Mouse (Mus musculus): Measurements from ENCODE around the gene Asah2.
"Not testable (repeated sequence)": the region's sequence is repeated elsewhere in the genome, so short reads cannot be mapped to it uniquely, and the experiment has no call there.

The Asah2 gene

DNA sequence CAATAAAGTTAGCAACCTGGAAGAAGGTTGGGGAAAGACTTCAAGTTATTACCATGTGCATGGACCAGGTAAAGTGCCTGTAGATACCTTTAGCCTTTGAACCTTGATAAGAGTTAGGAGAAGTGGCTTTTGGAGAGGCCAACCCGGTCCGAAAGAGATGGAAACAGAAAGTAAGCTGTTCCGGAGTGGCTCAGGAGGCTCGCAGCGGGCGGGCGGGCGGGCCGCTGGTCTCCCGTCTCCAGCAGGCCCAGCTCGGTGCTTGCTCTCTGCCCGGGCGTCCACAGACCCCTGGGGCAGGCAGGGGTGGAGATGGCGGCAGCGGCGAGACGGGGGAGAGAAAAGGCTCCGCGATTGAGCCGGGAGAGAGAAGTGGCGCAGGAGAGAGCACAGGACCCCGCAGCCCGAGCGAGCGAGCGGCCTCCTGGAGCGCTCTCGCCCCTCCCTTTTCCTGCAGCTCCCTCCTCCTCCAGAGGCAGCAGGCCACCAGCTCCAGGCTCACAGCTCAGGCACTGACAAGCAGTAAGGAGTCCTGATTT, at the start of gene Asah2:
TSS of gene Asah2 (minus strand) at position 441 of the 536 bp plus-strand sequence.
- DNase-seq, result peak; percentile 83 to 88

DNA sequence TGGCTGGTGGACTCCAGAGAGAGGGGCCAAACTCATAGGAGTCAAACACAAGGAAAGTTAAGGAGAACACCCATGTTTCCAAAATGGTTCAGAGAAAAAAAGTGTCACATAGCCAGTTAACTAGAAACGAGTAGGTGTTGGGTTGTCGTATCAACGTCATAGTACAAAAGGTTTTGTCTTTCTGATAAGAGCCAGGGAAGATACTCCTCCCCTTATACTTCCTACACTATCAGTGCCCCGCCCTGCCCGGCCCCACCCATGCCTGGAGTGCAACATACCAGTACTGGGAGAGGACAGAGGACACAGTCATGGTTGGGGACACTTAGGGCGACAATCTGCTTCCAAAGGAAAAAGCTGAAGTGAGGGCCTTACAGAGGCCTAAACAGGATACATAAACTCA, 49.0 kb upstream of the Asah2 start:
- DNase-seq, result no peak

- no peak for DNase-seq
Observed at GRCm38 (mm10) chr19:32152529-32152928, 44.5 kb upstream of the Asah2 start.

DNA sequence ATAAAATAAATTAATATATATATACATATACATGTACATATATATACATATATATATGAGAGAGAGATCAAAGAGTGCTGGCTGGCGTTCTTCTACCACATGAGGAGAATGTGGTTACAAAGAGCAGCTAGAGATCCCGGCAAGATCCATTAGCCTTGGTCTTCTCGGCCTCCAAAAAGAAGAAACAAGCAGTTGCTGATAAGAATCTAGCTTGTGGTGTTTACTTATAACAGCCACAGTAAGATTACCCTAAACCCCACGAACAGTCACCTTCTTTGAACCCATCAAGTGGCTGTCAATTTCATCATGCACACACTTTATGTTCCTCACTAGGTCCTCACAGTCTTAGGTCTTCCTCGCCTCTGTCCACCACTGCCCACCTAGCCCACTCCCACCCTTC, 40.7 kb upstream of the Asah2 start:
- no peak for DNase-seq

DNA sequence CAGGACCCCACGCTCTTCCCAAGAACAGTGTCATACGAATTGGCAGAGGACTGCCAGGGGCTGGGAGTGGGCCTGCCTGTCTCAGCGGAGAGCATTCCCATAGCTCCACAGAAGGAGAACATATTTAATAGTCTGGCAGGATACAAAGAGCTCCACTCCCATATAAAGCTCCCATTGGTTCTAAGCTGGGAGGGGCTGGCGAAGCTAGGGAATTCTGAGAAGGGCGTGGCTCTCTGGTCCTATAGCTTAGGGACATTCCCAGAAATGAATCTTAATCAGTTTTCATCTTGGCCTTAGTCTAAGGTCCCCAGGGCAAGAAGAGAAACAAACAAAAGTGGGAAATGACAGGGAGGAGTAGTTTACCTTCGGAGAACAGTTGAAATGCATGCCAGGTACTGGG, 34.4 kb upstream of the Asah2 start:
- no peak for DNase-seq

- no peak for DNase-seq
Observed at GRCm38 (mm10) chr19:32138361-32139088, 30.5 kb upstream of the Asah2 start.

DNA sequence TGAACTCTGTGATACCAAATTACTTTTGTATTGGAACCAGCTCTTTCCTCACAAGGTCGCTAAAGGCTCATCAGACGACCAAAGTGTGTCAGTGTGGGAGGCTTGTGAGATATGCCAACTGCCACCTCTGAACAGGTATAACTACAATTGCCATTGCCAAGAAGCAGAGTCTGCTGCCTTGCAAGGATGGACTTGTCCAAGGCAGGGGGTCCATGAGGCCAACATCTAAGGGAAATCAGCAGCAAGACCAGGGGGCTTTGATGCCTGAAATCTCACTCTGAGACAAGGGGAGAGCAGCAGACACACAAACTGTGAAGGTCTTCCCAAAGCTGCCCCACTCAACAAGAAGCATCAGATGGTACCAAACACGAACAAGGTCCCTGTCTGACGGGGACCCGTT, 29.9 kb upstream of the Asah2 start:
- DNase-seq, result no peak

DNA sequence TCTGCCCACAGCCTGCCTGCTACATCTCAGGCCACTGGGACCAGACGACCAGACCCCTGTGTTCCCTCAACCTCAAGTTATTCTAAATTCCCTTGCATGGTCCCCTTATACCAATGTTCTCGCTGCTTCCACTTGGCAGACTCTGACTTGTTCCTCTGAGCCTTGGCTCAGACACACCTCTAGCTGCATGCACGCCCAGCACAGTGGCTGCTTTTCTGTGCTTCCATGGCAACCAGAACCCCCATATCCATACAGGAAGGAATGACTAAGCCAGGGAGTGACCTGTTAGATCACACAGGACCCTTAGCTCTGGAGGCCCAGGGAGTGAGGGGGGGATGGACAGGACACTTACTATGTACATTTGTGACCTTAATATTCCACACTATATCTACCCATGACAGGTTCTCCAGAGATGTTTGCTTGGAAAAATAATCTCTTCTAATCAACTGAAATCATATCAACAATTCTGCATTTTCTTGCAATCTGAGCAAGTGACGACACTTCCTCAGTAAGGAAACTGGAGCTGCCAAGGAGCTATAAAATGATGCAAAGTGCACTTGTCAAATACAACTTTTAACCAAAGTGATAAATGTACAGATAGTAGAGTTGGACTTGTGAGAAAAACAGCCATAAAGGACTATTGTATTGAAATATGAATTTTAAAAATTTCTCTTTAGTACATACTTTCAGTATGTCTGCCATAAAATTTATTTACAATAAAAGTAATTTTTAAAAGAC, 29.0 kb upstream of the Asah2 start:
- DNase-seq, result peak; percentile 27 to 55

- not testable (repeated sequence) for DNase-seq
Observed at GRCm38 (mm10) chr19:32131707-32132488, 23.9 kb upstream of the Asah2 start.

DNA sequence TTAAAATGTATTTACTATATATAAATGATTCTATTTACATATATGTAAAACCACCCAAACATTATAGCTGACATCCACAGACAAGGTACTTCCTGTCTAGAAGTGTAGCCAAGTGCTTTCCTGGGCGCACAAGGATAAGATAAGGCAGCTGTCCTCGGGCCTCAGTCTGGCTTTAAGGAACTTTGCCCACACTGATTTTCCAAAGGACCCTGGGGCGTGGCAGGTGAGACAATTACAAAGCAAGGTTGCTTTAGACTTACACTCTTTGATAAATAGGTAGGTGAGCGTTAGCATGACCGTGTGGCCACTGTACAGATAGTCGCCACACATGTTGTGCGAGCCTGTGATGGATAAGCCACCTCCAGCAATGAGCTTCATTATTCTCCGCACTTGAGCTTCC, 21.3 kb upstream of the Asah2 start:
- DNase-seq, result no peak

DNA sequence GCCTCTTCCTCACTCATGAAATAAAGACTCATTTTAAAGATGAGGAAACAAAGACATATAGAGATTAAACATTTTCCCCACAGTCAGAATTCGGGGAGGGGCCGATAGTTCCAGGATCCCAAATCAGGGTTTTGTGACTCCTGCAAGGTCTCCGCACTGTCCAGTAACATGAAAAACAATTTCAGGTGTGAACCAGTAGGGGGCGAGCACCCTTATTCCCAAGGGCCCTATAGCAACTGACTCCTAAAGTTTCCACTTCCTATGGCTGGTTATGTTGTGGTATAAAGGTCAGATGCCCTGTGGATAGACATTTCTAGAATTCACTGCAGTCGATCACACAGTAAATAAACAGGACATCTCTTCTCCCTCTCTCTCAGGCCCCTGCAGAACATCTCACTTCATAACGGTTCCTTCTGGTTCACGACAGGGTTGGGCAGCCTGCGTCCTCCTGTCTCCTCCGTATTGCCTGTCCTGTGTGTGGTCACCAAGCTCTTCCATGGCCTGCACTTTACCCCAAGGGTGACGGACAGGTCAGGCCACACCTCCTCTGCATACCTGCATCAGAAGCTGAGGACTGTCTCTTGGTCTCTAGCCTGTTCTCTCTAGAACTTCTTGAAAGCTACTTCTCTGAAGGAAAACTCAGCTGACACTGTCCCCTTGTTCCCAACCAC, 19.3 kb upstream of the Asah2 start:
- DNase-seq, result peak in 1 of 2 experiments; percentile 42

GRCm38 (mm10) chr19:32124155-32124554, 16.1 kb upstream of the Asah2 start:
- DNase-seq, result no peak

- DNase-seq, result no peak
Observed at GRCm38 (mm10) chr19:32123196-32123595, 15.2 kb upstream of the Asah2 start.

DNA sequence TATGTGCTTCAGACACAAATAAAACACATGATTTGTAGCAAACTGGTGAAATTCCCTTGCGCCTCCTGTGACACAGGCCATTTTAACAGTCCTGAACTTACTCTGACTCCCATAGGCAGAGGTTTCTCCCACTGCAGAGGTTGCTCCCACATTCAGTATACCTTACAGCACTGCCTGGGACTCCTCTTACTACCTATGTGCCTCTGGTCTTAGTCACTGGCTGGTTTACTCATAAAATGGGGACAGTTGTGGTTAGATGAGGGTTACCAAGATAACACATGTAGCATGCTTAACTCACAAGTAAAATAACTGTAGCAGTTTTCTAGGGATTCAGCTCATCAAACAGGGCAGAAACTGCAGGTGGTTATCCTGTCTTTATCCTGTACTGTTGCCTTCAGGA, 12.8 kb upstream of the Asah2 start:
- no peak for DNase-seq

GRCm38 (mm10) chr19:32119666-32120065, 11.7 kb upstream of the Asah2 start:
- DNase-seq, result peak; percentile 60 to 85

- no peak for DNase-seq
Observed at GRCm38 (mm10) chr19:32118496-32118895, 10.5 kb upstream of the Asah2 start.

DNA sequence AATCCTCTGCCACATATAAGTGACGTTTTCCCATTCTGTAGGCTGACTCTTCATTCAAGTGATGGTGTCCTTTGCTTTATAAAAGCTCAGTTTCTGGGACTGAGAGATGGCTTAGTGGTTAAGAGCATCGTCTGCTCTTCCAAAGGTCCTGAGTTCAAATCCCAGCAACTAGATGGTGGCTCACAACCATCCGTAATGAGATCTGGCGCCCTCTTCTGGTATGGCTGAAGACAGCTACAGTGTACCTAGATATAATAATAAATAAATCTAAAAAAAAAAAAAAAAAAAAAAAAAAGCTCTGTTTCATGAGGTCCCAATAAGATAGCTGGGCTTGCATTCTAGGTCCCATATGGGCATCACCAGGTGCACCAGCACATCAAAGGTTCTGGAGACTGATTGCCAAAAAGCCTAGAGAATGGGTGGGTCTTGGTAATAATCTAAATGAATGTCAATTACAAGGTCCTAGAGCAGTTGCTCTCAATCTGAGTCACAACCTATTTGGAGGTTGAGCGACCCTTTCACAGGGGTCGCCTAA, 9.5 kb upstream of the Asah2 start:
- peak in 1 of 2 experiments; percentile 35 for DNase-seq

DNA sequence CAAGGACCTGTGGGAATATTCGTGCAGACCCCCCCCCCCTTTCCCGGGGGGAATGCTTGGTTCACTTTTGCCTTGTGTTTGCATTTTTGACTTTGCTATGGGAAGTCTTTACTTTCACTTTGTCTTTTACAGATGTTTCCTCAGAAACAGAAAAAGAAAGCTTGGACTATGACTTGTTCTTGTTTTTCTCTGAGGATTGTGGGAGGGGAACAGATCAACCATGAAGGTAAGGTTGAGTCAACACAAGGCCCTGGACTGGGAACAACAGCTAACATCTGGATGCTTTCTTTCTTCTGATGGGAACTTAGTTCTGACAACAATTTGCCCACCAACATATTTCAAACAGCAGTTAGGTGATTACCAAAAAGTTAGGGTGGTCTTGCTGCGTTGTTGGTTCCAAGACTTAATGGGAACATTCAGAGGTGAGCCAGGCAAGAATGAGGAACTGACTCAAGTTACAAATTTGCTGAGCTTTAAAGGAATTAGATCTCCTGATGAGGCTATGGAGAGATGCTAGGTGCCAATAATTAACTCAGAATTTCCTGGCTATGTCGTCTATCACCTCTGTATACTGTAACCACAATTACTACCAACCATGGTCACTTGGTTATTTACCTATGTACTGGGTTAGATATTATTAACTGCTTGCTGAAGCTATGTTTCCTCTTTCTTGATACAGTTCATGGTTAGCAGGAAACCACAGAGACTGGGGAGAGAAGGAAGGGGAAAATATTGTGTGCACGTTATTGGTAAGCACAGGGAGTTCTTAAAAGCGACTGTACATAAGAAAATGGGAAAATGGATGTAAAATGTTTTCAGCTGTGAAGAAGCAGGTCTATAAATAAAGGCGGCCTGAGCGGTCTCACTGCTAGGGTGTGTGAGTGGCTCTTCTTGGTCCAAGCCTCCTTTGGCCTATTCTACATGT, 4.1 kb upstream of the Asah2 start:
- DNase-seq, result peak in 1 of 2 experiments; percentile 18

- DNase-seq, result no peak
Observed at GRCm38 (mm10) chr19:32106750-32107149, 1.3 kb downstream of the Asah2 start.

- DNase-seq, result no peak
Observed at GRCm38 (mm10) chr19:32104217-32104616, 3.8 kb downstream of the Asah2 start.

DNA sequence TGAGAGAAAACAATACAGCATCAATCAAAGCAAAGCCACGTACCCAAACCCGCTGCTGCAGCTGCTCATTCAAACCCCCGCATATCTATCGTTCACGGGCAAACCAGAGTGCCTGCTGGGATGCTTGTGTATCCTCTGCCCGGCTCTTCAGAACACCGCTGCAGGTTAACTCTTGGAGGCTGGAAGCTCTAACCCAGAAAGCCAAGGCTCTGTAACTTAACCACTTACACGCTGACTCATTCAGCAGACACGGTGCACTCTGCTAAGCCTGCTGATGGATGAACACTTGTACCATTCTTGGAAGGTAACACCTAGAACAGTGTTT, 5.1 kb downstream of the Asah2 start:
- no peak for DNase-seq
